Mouse (Mus musculus) heart, embryonic 15.5 days (tissue): Measurements from ENCODE around the gene Tex14. TPM values are rescaled to one million over a fixed set of nuclear protein-coding genes. Genes with fewer than 3 reads are reported as not detected.
A peak's percentile ranks its signal among the peaks of the same experiment; 100 is the strongest.

Experiments used
- ATAC-seq: fragments of 200-750 bp; cut with Nextera tagmentation; replicated peaks from 2 replicates; pipeline ENCODE4 v1.8.0; 2017; ENCODE audit warnings: low read depth, moderate TSS enrichment; ENCODE audit not compliant: insufficient number of reproducible peaks, insufficient read depth, low FRiP score
- H3K27ac ChIP-seq: fragments of 300-500 bp; sonication (generic); 2 replicates; pipeline ENCODE4 v1.5.1; 2015; ENCODE audit warnings: mild to moderate bottlenecking, inconsistent platforms
- H3K27me3 ChIP-seq: fragments of 300-500 bp; sonication (generic); 2 replicates; pipeline ENCODE4 v1.6.1; 2015; ENCODE audit warnings: inconsistent platforms
- H3K36me3 ChIP-seq: fragments of 300-500 bp; sonication (generic); 2 replicates; pipeline ENCODE4 v1.6.1; 2015; ENCODE audit warnings: mild to moderate bottlenecking, inconsistent platforms
- H3K4me1 ChIP-seq: fragments of 300-500 bp; sonication (generic); replicated peaks from 2 replicates; pipeline ENCODE4 v1.6.1; 2015; ENCODE audit warnings: inconsistent platforms
- H3K4me2 ChIP-seq: fragments of 300-500 bp; sonication (generic); 2 replicates; pipeline ENCODE4 v1.6.1; 2015; ENCODE audit warnings: inconsistent platforms, mild to moderate bottlenecking, moderate library complexity
- H3K4me3 ChIP-seq: fragments of 300-500 bp; sonication (generic); 2 replicates; pipeline ENCODE4 v1.5.1; 2015; ENCODE audit warnings: mild to moderate bottlenecking, inconsistent platforms
- H3K9ac ChIP-seq: fragments of 300-500 bp; sonication (generic); 2 replicates; pipeline ENCODE4 v1.6.1; 2015; ENCODE audit warnings: mild to moderate bottlenecking, inconsistent platforms
- H3K9me3 ChIP-seq: fragments of 300-500 bp; sonication (generic); replicated peaks from 2 replicates; pipeline ENCODE4 v1.6.1; 2016; ENCODE audit warnings: inconsistent platforms
- WGBS: fragments of 180-500 bp; shearing (Covaris S2); methylation state at CpG from one replicate; pipeline ENCODE4 v1.1.7; 2015; ENCODE audit warnings: mixed read lengths; 5-methylcytosine and 5-hydroxymethylcytosine counted together
- polyA plus RNA-seq: library from polyadenylated mRNA; unstranded; fragments of >200 nt; fragmentation: Nextera tagmentation; extraction: Ambion mirVana; gene quantifications from 2 replicates; pipeline ENCODE4 v1.2.1, GENCODE M21; 2015

Tex14 gene
- polyA plus RNA-seq, 1 experiment from 2014 or later: 0.24 TPM

DNA sequence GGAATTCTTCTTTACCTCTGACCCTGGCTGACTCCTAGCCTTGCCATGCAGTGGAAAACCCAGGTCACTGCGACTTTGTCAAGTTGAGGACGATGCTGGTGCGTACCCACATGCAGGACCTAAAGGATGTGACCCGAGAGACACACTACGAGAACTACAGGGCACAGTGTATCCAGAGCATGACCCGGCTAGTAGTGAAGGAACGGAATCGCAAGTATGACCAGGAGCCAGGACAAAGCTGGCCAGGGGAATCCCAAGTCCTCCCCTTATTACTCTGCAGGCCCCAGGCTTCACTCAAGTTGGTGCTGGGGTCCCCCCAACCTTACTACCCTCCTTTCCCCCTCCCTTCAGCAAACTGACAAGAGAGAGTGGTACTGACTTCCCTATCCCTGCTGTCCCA lies 184.7 kb downstream of the Tex14 start:
- Histone ChIP-seq H3K27me3 (no peaks in the 10 kb centered on the region), H3K9ac (no peak overlapping the region), H3K27ac (no peak overlapping the region), H3K9me3 (no peaks in the 10 kb centered on the region), H3K4me2 (peak overlapping the region; percentile 70), H3K36me3 (no peaks in the 10 kb centered on the region), H3K4me3 (no peak overlapping the region), H3K4me1 (peaks cover 30% of the 10 kb centered on the region)
- 86% methylated on average over 8 of the region's 8 CpGs for WGBS
- ATAC-seq: no peak

DNA sequence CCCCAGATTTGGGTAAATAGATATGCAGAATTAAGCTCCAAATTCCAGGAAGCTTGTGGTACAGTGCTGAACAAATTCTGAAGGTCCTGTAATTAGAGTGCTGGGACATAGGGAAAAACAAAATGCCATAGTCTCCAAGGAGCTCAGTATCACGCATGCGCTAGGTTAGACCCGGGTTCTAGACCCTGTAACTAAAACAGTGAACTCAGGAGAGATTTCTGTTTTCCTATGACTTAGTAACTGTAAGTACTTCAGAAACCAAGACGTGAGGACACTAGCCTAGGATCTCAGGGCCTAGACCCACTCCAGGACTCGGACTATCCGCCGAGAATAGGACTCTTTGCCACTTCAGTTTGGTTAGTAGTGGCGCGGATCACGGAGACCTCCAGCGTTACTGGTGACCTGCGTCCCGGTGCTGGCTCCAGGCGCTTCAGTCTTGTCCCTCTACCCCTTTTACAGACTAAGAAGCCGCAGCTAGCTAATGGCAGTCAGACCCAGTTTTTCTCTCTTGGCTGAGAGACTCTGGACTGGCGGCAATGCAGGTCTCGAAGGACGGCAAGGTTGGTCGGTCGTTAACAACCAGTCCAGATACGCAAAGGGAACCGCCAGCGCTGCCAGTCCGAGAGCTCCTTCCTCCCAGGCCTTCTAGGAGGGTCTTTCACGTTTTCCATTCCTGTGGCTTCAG lies 186.1 kb downstream of the Tex14 start:
- no peaks in the 10 kb centered on the region for H3K9me3 ChIP-seq
- WGBS: 2% methylated on average over 25 of the region's 25 CpGs
- ATAC-seq: no peak

GRCm38 (mm10) chr11:87591526-87592353 lies 186.9 kb downstream of the Tex14 start, which contains the start of gene Mtmr4:
Gene Mtmr4 (plus strand): TSS chr11:87592162.
- WGBS: under 1% methylated on average over 60 of the region's 61 CpGs
- peak; percentile 98 for ATAC-seq
- no peaks in the 10 kb centered on the region for H3K27me3 ChIP-seq
- peak within 1 kb of the TSS; percentile 70 for H3K4me2 ChIP-seq
- no peaks in the 10 kb centered on the region for H3K36me3 ChIP-seq
- peak within 1 kb of the TSS; percentile 81 for H3K9ac ChIP-seq
- peak within 1 kb of the TSS; percentile 93 for H3K27ac ChIP-seq
- H3K9me3 ChIP-seq: no peaks in the 10 kb centered on the region
- peaks cover 49% of the 10 kb centered on the region for H3K4me1 ChIP-seq
- peak within 1 kb of the TSS; percentile 70 for H3K4me3 ChIP-seq

More for the DNA sequence above, 186.1 kb downstream of the Tex14 start:
- Histone ChIP-seq H3K36me3 (no peaks in the 10 kb centered on the region), H3K27me3 (no peaks in the 10 kb centered on the region), H3K9ac (peak overlapping the region; percentile 81), H3K4me1 (peaks cover 41% of the 10 kb centered on the region), H3K4me3 (peak overlapping the region; percentile 70), H3K27ac (peak overlapping the region; percentile 93), H3K4me2 (peak overlapping the region; percentile 70)

DNA sequence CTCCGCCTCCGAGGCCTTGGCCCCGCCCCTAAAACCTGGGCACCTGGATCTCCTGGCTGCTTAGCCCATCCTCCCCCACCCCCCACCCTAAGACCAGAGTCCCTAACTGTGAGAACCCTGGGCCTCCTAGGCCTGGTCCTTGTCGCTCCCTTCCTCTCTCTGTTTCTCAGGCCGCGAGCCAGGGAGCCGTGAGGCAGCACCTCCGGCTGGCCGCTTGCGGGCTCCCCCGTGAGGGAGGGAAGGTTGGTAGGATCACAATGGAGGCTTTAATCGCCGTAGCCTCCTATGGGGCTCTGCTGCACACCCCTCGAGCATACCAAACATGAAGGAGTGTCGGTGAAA lies 187.5 kb downstream of the Tex14 start:
- peak overlapping the region; percentile 66 for H3K9ac ChIP-seq
- H3K36me3 ChIP-seq: peaks cover 3% of the 10 kb centered on the region; the same call in 1 of the 2 replicates
- no peaks in the 10 kb centered on the region for H3K9me3 ChIP-seq
- peak overlapping the region; percentile 70 for H3K4me3 ChIP-seq
- peaks cover 49% of the 10 kb centered on the region for H3K4me1 ChIP-seq
- under 1% methylated on average over 13 of the region's 15 CpGs for WGBS
- peak overlapping the region; percentile 91 for H3K27ac ChIP-seq
- H3K4me2 ChIP-seq: peak overlapping the region; percentile 67
- ATAC-seq: no peak
- H3K27me3 ChIP-seq: no peaks in the 10 kb centered on the region

GRCm38 (mm10) chr11:87592713-87593598 lies 188.1 kb downstream of the Tex14 start:
- Histone ChIP-seq H3K9ac (peak overlapping the region; percentile 66), H3K9me3 (no peaks in the 10 kb centered on the region), H3K4me1 (peaks cover 49% of the 10 kb centered on the region), H3K4me2 (peak overlapping the region; percentile 67), H3K27me3 (no peaks in the 10 kb centered on the region), H3K27ac (peak overlapping the region; percentile 91), H3K4me3 (peak overlapping the region; percentile 70), H3K36me3 (peaks cover 10% of the 10 kb centered on the region)
- no peak for ATAC-seq
- 39% methylated on average over 13 of the region's 13 CpGs for WGBS

- peak overlapping the region; percentile 98 for H3K4me2 ChIP-seq
- H3K36me3 ChIP-seq: peaks cover 34% of the 10 kb centered on the region
- H3K4me3 ChIP-seq: peak overlapping the region; percentile 73
- WGBS: 1% methylated on average over 33 of the region's 37 CpGs
- H3K27me3 ChIP-seq: no peaks in the 10 kb centered on the region
- H3K9me3 ChIP-seq: no peaks in the 10 kb centered on the region
- peak; percentile 61 for ATAC-seq
- H3K9ac ChIP-seq: peak overlapping the region; percentile 86
- H3K27ac ChIP-seq: peak overlapping the region; percentile 74
- peaks cover 38% of the 10 kb centered on the region for H3K4me1 ChIP-seq
These were observed 190.5 kb downstream of the Tex14 start for GRCm38 (mm10) chr11:87595327-87595841.

GRCm38 (mm10) chr11:87595976-87596375 lies 191.1 kb downstream of the Tex14 start:
- no peak for ATAC-seq
- Histone ChIP-seq H3K9me3 (no peaks in the 10 kb centered on the region), H3K9ac (peak overlapping the region; percentile 86), H3K4me1 (peaks cover 35% of the 10 kb centered on the region), H3K4me2 (peak overlapping the region; percentile 98), H3K27me3 (no peaks in the 10 kb centered on the region), H3K27ac (peak overlapping the region; percentile 74), H3K36me3 (peaks cover 40% of the 10 kb centered on the region), H3K4me3 (peak overlapping the region; percentile 73)
- WGBS: 14% methylated on average over 7 of the region's 7 CpGs

DNA sequence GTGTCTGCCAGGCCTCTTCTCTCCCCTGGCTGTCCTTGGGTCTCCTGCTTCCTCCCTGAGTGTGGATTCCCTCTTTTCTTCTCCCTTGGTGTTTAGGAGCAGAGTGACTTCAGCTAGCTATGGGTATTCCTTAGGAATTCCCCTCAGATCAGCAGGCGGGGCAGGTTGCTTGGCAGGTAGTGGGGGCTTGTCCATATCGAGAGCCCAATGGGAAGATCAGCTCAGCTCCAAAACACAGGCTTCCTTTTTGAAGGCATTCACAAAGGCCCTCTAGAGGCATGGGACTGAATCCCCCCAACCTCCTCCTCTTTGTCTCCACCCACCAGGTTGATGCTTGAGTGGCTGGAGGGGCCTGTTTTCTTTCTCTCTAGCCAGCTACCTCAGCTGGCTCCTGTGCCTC lies 191.6 kb downstream of the Tex14 start:
- Histone ChIP-seq H3K27ac (no peak overlapping the region; the same call in 1 of the 2 replicates), H3K27me3 (no peaks in the 10 kb centered on the region), H3K4me1 (peaks cover 35% of the 10 kb centered on the region), H3K9me3 (no peaks in the 10 kb centered on the region), H3K4me2 (peak overlapping the region; percentile 98), H3K36me3 (peaks cover 44% of the 10 kb centered on the region), H3K4me3 (peak overlapping the region; percentile 73), H3K9ac (no peak overlapping the region)
- 41% methylated on average over 2 of the region's 2 CpGs for WGBS
- no peak for ATAC-seq

DNA sequence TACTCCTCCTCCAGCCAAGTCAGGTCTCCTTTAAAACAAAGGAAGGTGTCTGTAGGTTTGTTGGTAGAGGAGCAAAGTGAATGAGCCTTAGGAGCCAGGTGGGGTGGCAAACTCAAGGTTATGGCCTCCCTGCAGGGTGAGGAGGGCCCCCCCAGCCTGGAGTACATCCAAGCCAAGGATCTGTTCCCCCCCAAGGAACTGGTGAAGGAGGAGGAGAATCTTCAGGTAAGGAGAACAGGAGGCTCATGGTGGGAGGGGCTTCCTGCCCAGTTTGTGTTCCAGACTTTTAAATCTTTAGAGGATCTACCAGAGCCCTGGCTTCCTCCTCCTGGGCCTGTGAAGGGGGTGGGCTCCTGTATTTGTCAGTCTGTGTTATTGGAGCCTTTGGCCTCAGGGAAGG lies 192.2 kb downstream of the Tex14 start:
- no peaks in the 10 kb centered on the region for H3K9me3 ChIP-seq
- H3K36me3 ChIP-seq: peaks cover 50% of the 10 kb centered on the region
- H3K27ac ChIP-seq: no peak overlapping the region
- H3K4me2 ChIP-seq: no peak overlapping the region
- H3K27me3 ChIP-seq: no peaks in the 10 kb centered on the region
- H3K4me1 ChIP-seq: peaks cover 35% of the 10 kb centered on the region
- no peak for ATAC-seq
- H3K4me3 ChIP-seq: no peak overlapping the region
- no peak overlapping the region for H3K9ac ChIP-seq

- no peak overlapping the region for H3K9ac ChIP-seq
- H3K9me3 ChIP-seq: no peaks in the 10 kb centered on the region
- 89% methylated on average over 13 of the region's 13 CpGs for WGBS
- peaks cover 75% of the 10 kb centered on the region for H3K36me3 ChIP-seq
- no peak overlapping the region for H3K4me2 ChIP-seq
- H3K27ac ChIP-seq: no peak overlapping the region
- peaks cover 20% of the 10 kb centered on the region for H3K4me1 ChIP-seq
- no peak for ATAC-seq
- H3K27me3 ChIP-seq: no peaks in the 10 kb centered on the region
- H3K4me3 ChIP-seq: no peak overlapping the region
These were observed 194.7 kb downstream of the Tex14 start for GRCm38 (mm10) chr11:87599395-87600089.
